Mouse (Mus musculus): Measurements from ENCODE around the gene H60b. TPM values are rescaled to one million over a fixed set of nuclear protein-coding genes. Genes with fewer than 3 reads are reported as not detected.

Gene H60b
- polyA plus RNA-seq, 1 experiment from 2014 or later: 0.76 TPM

DNA sequence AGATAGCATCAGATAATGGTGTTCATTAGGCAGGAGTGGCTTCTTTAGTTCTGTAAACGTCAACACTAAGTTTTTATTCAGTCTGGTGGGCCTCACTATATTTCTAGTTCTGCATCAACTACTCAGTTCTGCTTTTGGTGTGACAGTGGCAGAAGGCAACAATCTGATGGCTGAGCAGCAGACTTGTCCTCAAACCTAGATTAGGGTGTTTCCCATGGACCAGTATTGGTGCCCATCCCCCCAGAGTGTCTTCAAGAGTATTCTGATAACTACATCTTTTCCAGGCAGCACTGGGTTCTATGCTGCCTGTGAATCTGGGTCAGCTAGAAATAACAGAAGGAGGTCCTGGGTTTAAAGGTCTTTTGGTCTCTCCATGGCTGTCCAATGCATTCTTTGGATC lies 149.8 kb downstream of the H60b start:
- H3K4me1 ChIP-seq (ENCODE audit: control insufficient read depth, insufficient read depth, low read length): no peaks in the 10 kb centered on the region
- DNase-seq (no peak), ATAC-seq (ENCODE audit: low FRiP score, low TSS enrichment) (no peak)
- no peaks in the 10 kb centered on the region for H3K27me3 ChIP-seq (ENCODE audit: control insufficient read depth, insufficient read depth, low read length)
- H3K9me3 ChIP-seq (ENCODE audit: control insufficient read depth, low read length): no peaks in the 10 kb centered on the region
- no peaks in the 10 kb centered on the region for H3K36me3 ChIP-seq (ENCODE audit: control insufficient read depth, insufficient read depth, low read length)
- H3K4me3 ChIP-seq (replicated peaks; ENCODE audit: low read depth, low read length): no peak overlapping the region
- H3K4me2 ChIP-seq (ENCODE audit: low read length): no peak overlapping the region
- H3K9ac ChIP-seq (replicated peaks; ENCODE audit: low read length): no peak overlapping the region
- WGBS: 82% methylated on average over 1 of the region's 1 CpGs
- H3K27ac ChIP-seq (replicated peaks; ENCODE audit: low read depth, low read length): no peak overlapping the region

DNA sequence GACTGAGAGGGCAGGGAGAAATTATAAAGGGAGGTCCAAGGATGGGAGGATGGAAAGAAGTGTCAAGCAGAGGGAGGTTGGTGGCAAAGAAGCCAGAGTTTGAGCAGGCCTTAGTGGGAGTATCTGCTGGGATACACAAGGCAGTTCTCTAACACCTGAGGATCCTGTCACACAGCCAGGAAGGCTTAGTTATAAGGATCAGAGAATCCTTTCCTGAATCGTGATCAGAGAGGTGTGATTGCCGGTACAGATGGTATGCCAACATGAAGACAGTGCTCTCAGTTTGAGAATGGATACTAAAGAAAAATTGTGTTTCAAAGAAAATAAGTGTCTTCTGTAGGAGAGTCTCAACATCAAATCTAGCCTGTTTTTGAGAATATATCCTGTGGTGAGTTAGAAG lies 164.5 kb downstream of the H60b start:
- Histone ChIP-seq H3K36me3 (ENCODE audit: control insufficient read depth, insufficient read depth, low read length) (no peaks in the 10 kb centered on the region), H3K4me1 (ENCODE audit: control insufficient read depth, insufficient read depth, low read length) (no peaks in the 10 kb centered on the region), H3K27ac (replicated peaks; ENCODE audit: low read depth, low read length) (no peak overlapping the region), H3K9ac (replicated peaks; ENCODE audit: low read length) (no peak overlapping the region), H3K9me3 (ENCODE audit: control insufficient read depth, low read length) (no peaks in the 10 kb centered on the region), H3K27me3 (ENCODE audit: control insufficient read depth, insufficient read depth, low read length) (no peaks in the 10 kb centered on the region), H3K4me2 (ENCODE audit: low read length) (no peak overlapping the region), H3K4me3 (replicated peaks; ENCODE audit: low read depth, low read length) (no peak overlapping the region)
- 93% methylated on average over 2 of the region's 2 CpGs for WGBS
- DNase-seq (no peak), ATAC-seq (ENCODE audit: low FRiP score, low TSS enrichment) (no peak)

Other genes with a start within 250 kb of the H60b start
- gene 4930444G20Rik, start 90.5 kb upstream of the H60b start, polyA plus RNA-seq (2014; fragmentation: Nextera tagmentation; extraction: Ambion mirVana): not detected in 2 replicates
- 1.8 and 3.6 TPM in 2 replicates for gene E030030I06Rik, start 9.3 kb upstream of the H60b start, polyA plus RNA-seq (2014; fragmentation: Nextera tagmentation; extraction: Ambion mirVana)
- 0.31 and 1.3 TPM in 2 replicates for gene Raet1e, start within 50 bp of the H60b start, polyA plus RNA-seq (2014; fragmentation: Nextera tagmentation; extraction: Ambion mirVana)
- 1.7 and 4.3 TPM in 2 replicates for gene Raet1d, start 202.0 kb downstream of the H60b start, polyA plus RNA-seq (2014; fragmentation: Nextera tagmentation; extraction: Ambion mirVana)

All from midbrain, embryonic 14.5 days (tissue).